ENCODE assay signal across 9 mouse cellular contexts in the genomic region with DNA sequence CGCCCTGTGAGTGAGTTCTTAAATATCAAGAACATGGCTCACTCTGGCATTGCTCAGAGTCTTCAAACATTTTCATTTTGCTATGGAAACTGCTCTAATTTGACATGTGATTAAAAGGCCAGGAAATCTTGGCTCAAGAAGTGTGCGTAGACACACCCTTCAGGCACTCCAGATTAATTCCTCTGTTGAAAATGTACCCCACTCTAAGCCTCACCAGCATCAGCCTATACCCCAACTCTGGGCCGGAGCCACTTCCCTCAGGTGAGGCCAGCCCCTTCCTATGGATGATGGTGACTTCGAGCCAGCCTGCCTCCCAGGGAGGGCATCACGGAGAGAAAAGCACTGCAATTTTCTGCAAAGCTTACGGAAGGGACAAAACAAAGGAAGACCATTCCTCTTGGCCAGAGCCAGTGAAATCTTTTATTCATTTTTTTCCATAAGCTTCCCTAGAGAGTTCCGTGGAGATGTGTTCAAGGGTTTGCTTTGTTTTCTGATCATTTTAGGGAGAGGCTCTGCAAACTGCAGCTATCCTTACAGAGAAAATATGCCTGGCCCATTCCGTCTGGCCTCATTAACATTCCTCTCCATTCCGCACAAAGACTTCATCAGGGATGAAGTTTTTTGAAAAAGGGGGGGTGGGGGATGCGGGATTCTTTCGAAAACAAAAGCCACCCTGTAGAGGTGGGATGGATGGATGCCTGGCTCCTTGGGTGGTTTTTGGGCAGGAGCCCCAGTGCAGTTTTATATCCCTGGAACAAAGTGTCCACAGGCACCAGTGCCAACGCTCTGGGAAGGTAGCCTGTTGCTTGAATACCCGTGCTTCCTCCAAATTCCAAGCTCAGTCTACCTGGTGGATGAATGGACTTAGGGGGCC.
DNase-seq lines count a peak whose midpoint lies in the region; ATAC-seq lines count a peak whose summit lies in the region.
"Had no signal": no experiment of that assay in that cellular context is flagged by ENCODE, and none has a peak within 500 bp of the region (broad histone marks: within the 10 kb centered on the region; RNA-seq: fewer than 3 reads in every experiment).

No protein-coding gene starts in this region.

- H3K27me3 ChIP-seq in embryonic facial prominence, embryonic 12.5 days = no peaks in the 10 kb centered on the region
- H3K27me3 ChIP-seq in hindbrain, embryonic 11.5 days (ENCODE audit: control insufficient read depth, insufficient read depth, low read length) = no peaks in the 10 kb centered on the region
- no peaks in the 10 kb centered on the region for H3K27me3 ChIP-seq in neural tube, embryonic 14.5 days (ENCODE audit: control insufficient read depth, insufficient read depth, low read length)

- no peak overlapping the region for H3K4me3 ChIP-seq in embryonic facial prominence, embryonic 12.5 days
- H3K4me3 ChIP-seq in hindbrain, embryonic 11.5 days (ENCODE audit: low read depth, low read length) = no peak overlapping the region
- no peak overlapping the region for H3K4me3 ChIP-seq in neural tube, embryonic 14.5 days (ENCODE audit: low read depth, low read length)
- H3K4me3 ChIP-seq: left cerebral cortex, adult 2 months had no signal

- ATAC-seq in embryonic facial prominence, embryonic 12.5 days (ENCODE audit: insufficient number of reproducible peaks, insufficient read depth, low FRiP score, low TSS enrichment) = no peak
- no peak for ATAC-seq in hindbrain, embryonic 11.5 days (ENCODE audit: low FRiP score)
- peak; percentile 60; the same call in 1 of the 2 replicates for ATAC-seq in neural tube, embryonic 14.5 days (ENCODE audit: low read depth)
- ATAC-seq in activated CD4-positive, CD25-positive, alpha-beta regulatory T cell, adult 4 months = no peak

- peak; percentile 30 for DNase-seq in left cerebral cortex, postnatal 4 days
- DNase-seq in left cerebral cortex, postnatal 14 days (ENCODE audit: low spot score in 2 of 2) = no peak
- peak; percentile 36 for DNase-seq in hindbrain, embryonic 11.5 days (ENCODE audit: low spot score)
- DNase-seq in thymus, postnatal 10 days (ENCODE audit: low spot score in 2 of 2) = no peak
- DNase-seq in B cell, adult 2 months = no peak

- 38% methylated on average over 13 of the region's 13 CpGs for whole genome bisulfite sequencing in embryonic facial prominence, embryonic 12.5 days
- 39% methylated on average over 13 of the region's 13 CpGs for WGBS in hindbrain, embryonic 11.5 days
- 32% methylated on average over 13 of the region's 13 CpGs for WGBS in neural tube, embryonic 14.5 days

- H3K9me3 ChIP-seq in embryonic facial prominence, embryonic 12.5 days = no peaks in the 10 kb centered on the region
- no peaks in the 10 kb centered on the region for H3K9me3 ChIP-seq in hindbrain, embryonic 11.5 days (ENCODE audit: control insufficient read depth, low read length)
- H3K9me3 ChIP-seq in neural tube, embryonic 14.5 days (ENCODE audit: control insufficient read depth, low read length) = no peaks in the 10 kb centered on the region

- H3K36me3 ChIP-seq in embryonic facial prominence, embryonic 12.5 days = no peaks in the 10 kb centered on the region
- no peaks in the 10 kb centered on the region for H3K36me3 ChIP-seq in hindbrain, embryonic 11.5 days (ENCODE audit: control insufficient read depth, insufficient read depth, low read length)
- no peaks in the 10 kb centered on the region for H3K36me3 ChIP-seq in neural tube, embryonic 14.5 days (ENCODE audit: control insufficient read depth, insufficient read depth, low read length)

- intact Hi-C loops in left cerebral cortex, postnatal 4 days (cut with DNase I) = no loop called here
- intact Hi-C loops in left cerebral cortex, postnatal 14 days (cut with DNase I) = no loop called here

- no peak overlapping the region for H3K4me2 ChIP-seq in embryonic facial prominence, embryonic 12.5 days (replicated peaks)
- no peak overlapping the region for H3K4me2 ChIP-seq in hindbrain, embryonic 11.5 days (replicated peaks; ENCODE audit: low read depth, low read length)
- H3K4me2 ChIP-seq in neural tube, embryonic 14.5 days (ENCODE audit: low read depth, low read length) = no peak overlapping the region

- H3K27ac ChIP-seq in embryonic facial prominence, embryonic 12.5 days = peak overlapping the region; percentile 30
- H3K27ac ChIP-seq in hindbrain, embryonic 11.5 days (ENCODE audit: low read depth, low read length) = 0 out of 2 replicates have a peak overlapping the region, but pooled peaks have one; percentile 9
- H3K27ac ChIP-seq in neural tube, embryonic 14.5 days (ENCODE audit: low read depth, low read length) = no peak overlapping the region

- H3K9ac ChIP-seq in embryonic facial prominence, embryonic 12.5 days = no peak overlapping the region
- no peak overlapping the region; the same call in 1 of the 2 replicates for H3K9ac ChIP-seq in hindbrain, embryonic 11.5 days (ENCODE audit: low read depth, low read length)
- no peak overlapping the region for H3K9ac ChIP-seq in neural tube, embryonic 14.5 days (replicated peaks; ENCODE audit: low read depth, low read length)

- peaks cover 29% of the 10 kb centered on the region for H3K4me1 ChIP-seq in embryonic facial prominence, embryonic 12.5 days
- 0 out of 2 replicates have a peak, but pooled peaks cover 6% of the 10 kb centered on the region for H3K4me1 ChIP-seq in hindbrain, embryonic 11.5 days (replicated peaks; ENCODE audit: control insufficient read depth, insufficient read depth, low read length)
- peaks cover 4% of the 10 kb centered on the region; the same call in 1 of the 2 replicates for H3K4me1 ChIP-seq in neural tube, embryonic 14.5 days (ENCODE audit: control insufficient read depth, insufficient read depth, low read length)

Comparison
In these comparisons a context has a peak if more than half of its experiments do, and no peak if none do; other contexts are left out.
1. DNase-seq: peak in left cerebral cortex, postnatal 4 days (single experiment) and hindbrain, embryonic 11.5 days (single experiment); none in left cerebral cortex, postnatal 14 days (0 of 2), thymus, postnatal 10 days (0 of 2) and B cell, adult 2 months (0 of 2).